Comparison of ENCODE assay signal across 13 mouse cellular contexts in genomic region chr5:112281676-112282075, GRCm38 (mm10). TPM values are rescaled to one million over a fixed set of nuclear protein-coding genes. Genes with fewer than 3 reads are reported as not detected.
DNase-seq lines count a peak whose midpoint lies in the region; TF ChIP-seq lines count a peak whose summit lies in the region.
"Had no signal": no experiment of that assay in that cellular context is flagged by ENCODE, and none has a peak within 500 bp of the region (broad histone marks: within the 10 kb centered on the region; RNA-seq: fewer than 3 reads in every experiment).

No protein-coding gene starts in this region.

- H3K9ac ChIP-seq in liver, adult 2 months (ENCODE audit: low read depth, low read length) = peak overlapping the region; percentile 39; the same call in 1 of the 2 replicates
- H3K9ac ChIP-seq: lung, embryonic 14.5 days; stomach, embryonic 15.5 days had no signal

- no peak for TF ChIP-seq POLR2A in liver, adult 2 months (IDR thresholded peaks at IDR 0.05; ENCODE audit: extremely low read depth, insufficient read depth, low read length)

- H3K27me3 ChIP-seq in liver, adult 2 months (ENCODE audit: control insufficient read depth, insufficient read depth, low read length) = no peaks in the 10 kb centered on the region
- H3K27me3 ChIP-seq: stomach, embryonic 15.5 days had no signal

- H3K36me3 ChIP-seq in liver, adult 2 months (ENCODE audit: control insufficient read depth, insufficient read depth, low read length) = no peaks in the 10 kb centered on the region
- H3K36me3 ChIP-seq in macrophage (ENCODE audit: inconsistent target) = peaks cover 4% of the 10 kb centered on the region; the same call in 1 of the 2 replicates
- H3K36me3 ChIP-seq: stomach, embryonic 15.5 days had no signal

- 10% methylated on average over 4 of the region's 4 CpGs for WGBS in liver, adult 2 months
- WGBS in macrophage (ENCODE audit: missing documents) = 27% methylated on average over 4 of the region's 4 CpGs

- intact Hi-C loops in gastrocnemius, adult 2 months (cut with DNase I) = no loop called here

- H3K79me2 ChIP-seq in liver, adult 2 months (ENCODE audit: control insufficient read depth, insufficient read depth, low read length) = peaks cover 47% of the 10 kb centered on the region; the same call in 1 of the 2 replicates
- H3K79me2 ChIP-seq in macrophage (ENCODE audit: inconsistent target) = peaks cover 94% of the 10 kb centered on the region

- no peak for TF ChIP-seq CTCF in gastrocnemius, adult 2 months (IDR thresholded peaks at IDR 0.05)
- TF ChIP-seq CTCF in liver, adult 2 months (IDR thresholded peaks at IDR 0.05; ENCODE audit: low read depth, low read length) = no peak

- DNase-seq in gastrocnemius, adult 2 months = no peak
- DNase-seq in gastrocnemius, postnatal 4 days (ENCODE audit: low spot score in 2 of 2) = no peak
- DNase-seq in liver, adult 2 months (ENCODE audit: extremely low read depth, low read depth, low spot score) = peak; percentile 75
- DNase-seq in liver (no peak), adipocyte (ENCODE audit: low spot score) (peak; percentile 30)
- DNase-seq in testis, postnatal 10 days (ENCODE audit: low spot score) = no peak
- DNase-seq in right cerebral cortex, postnatal 10 days (ENCODE audit: low spot score in 2 of 2) = no peak
- DNase-seq: lung, embryonic 14.5 days; right cerebral cortex, adult 18-20 months had no signal

- peak overlapping the region; percentile 86 for H3K27ac ChIP-seq in gastrocnemius, adult 2 months
- H3K27ac ChIP-seq in liver, adult 2 months (replicated peaks; ENCODE audit: insufficient read depth, low read depth, low read length) = peak overlapping the region; percentile 55
- H3K27ac ChIP-seq in macrophage = peak overlapping the region; percentile 94

- H3K4me1 ChIP-seq in liver, adult 2 months (ENCODE audit: control insufficient read depth, insufficient read depth, low read length) = peaks cover 34% of the 10 kb centered on the region

- no peak overlapping the region for H3K4me3 ChIP-seq in gastrocnemius, adult 2 months
- H3K4me3 ChIP-seq in liver, adult 2 months (ENCODE audit: insufficient read depth, low read depth, low read length) = no peak overlapping the region
- no peak overlapping the region for H3K4me3 ChIP-seq in macrophage (ENCODE audit: inconsistent target)
- H3K4me3 ChIP-seq: stomach, embryonic 15.5 days had no signal

RNA-seq across cellular contexts. Expression of gene Tpst2, which starts 5.2 kb away (rescaled TPM):
- 10 to 100 TPM; 12.6 to 25.4 TPM for total RNA-seq in gastrocnemius, adult 2 months (2021)
- 10 to 100 TPM; 25.4 to 26.2 TPM for total RNA-seq in gastrocnemius, postnatal 4 days (2021)
- 27.7 and 38.9 TPM in 2 replicates for total RNA-seq in liver, adult 2 months (2014; rRNA removed)
- 30.2 and 35.7 TPM in 2 replicates for polyA plus RNA-seq in liver, adult 2 months (2012; rRNA removed)
- total RNA-seq in macrophage (2018; cell fraction: chromatin; rRNA removed) = 10 to 100 TPM; 21.9 to 89.9 (median 52.8) TPM
- 10 to 100 TPM; 35.5 to 61.8 (median 45.7) TPM for total RNA-seq in macrophage (2018; cell fraction: cytosol; rRNA removed)
- total RNA-seq in macrophage (2018; cell fraction: nucleus; rRNA removed) = 10 to 100 TPM; 38.0 to 87.9 (median 57.7) TPM
- polyA plus RNA-seq in macrophage (2018) = 51.3 to 89.5 TPM (median 52.2 TPM) in 3 replicates

RNA-seq across cellular contexts. Expression of gene Crybb1, which starts 26.1 kb away (rescaled TPM):
- 1 to 10 TPM; 1.6 to 3.7 TPM for total RNA-seq in gastrocnemius, adult 2 months (2021)
- under 1 TPM; 0.64 to 0.70 TPM for total RNA-seq in gastrocnemius, postnatal 4 days (2021)
- total RNA-seq in liver, adult 2 months (2014; rRNA removed) = not detected in 2 replicates
- polyA plus RNA-seq in liver, adult 2 months (2012; rRNA removed) = not detected in 2 replicates
- total RNA-seq in macrophage (2018; cell fraction: chromatin; rRNA removed) = 1 to 10 TPM in 1 of 26 experiments, not detected in 25; 1.2 TPM
- total RNA-seq in macrophage (2018; cell fraction: cytosol; rRNA removed) = 1 to 10 TPM in 2 of 26 experiments, under 1 TPM in 17, not detected in 7; 0.17 to 1.1 (median 0.39) TPM
- 1 to 10 TPM in 1 of 26 experiments, under 1 TPM in 1, not detected in 24; 0.68 to 1.1 TPM for total RNA-seq in macrophage (2018; cell fraction: nucleus; rRNA removed)
- polyA plus RNA-seq in macrophage (2018) = not detected in 3 replicates
- polyA plus RNA-seq: CD4-positive, CD25-positive, alpha-beta regulatory T cell, adult 4 months; heart, embryonic 11.5 days had no signal

RNA-seq across cellular contexts. Expression of gene Cryba4, which starts 29.4 kb away (rescaled TPM):
- under 1 TPM in 1 of 2 experiments, not detected in 1; 0.86 TPM for total RNA-seq in gastrocnemius, adult 2 months (2021)
- total RNA-seq in gastrocnemius, postnatal 4 days (2021) = under 1 TPM; 0.91 to 0.98 TPM
- 0.27 and 0.37 TPM in 2 replicates for total RNA-seq in liver, adult 2 months (2014; rRNA removed)
- 0.17 and 0.52 TPM in 2 replicates for polyA plus RNA-seq in liver, adult 2 months (2012; rRNA removed)
- total RNA-seq in macrophage (2018; cell fraction: chromatin; rRNA removed) = 1 to 10 TPM in 24 of 26 experiments, not detected in 2; 1.5 to 6.9 (median 3.8) TPM
- 10 to 100 TPM in 11 of 26 experiments, 1 to 10 TPM in 15; 3.9 to 26.6 (median 6.5) TPM for total RNA-seq in macrophage (2018; cell fraction: cytosol; rRNA removed)
- 10 to 100 TPM in 2 of 26 experiments, 1 to 10 TPM in 23, not detected in 1; 1.1 to 11.4 (median 3.4) TPM for total RNA-seq in macrophage (2018; cell fraction: nucleus; rRNA removed)
- polyA plus RNA-seq in macrophage (2018) = 0.62 to 5.3 TPM (median 3.6 TPM) in 3 replicates

RNA-seq across cellular contexts. Expression of gene Tfip11, which starts 44.5 kb away (rescaled TPM):
- total RNA-seq in gastrocnemius, adult 2 months (2021) = 10 to 100 TPM; 10.6 to 15.5 TPM
- 10 to 100 TPM; 20.4 to 21.0 TPM for total RNA-seq in gastrocnemius, postnatal 4 days (2021)
- 7.7 and 9.7 TPM in 2 replicates for total RNA-seq in liver, adult 2 months (2014; rRNA removed)
- polyA plus RNA-seq in liver, adult 2 months (2012; rRNA removed) = 18.6 and 19.1 TPM in 2 replicates
- total RNA-seq in macrophage (2018; cell fraction: chromatin; rRNA removed) = 10 to 100 TPM; 13.5 to 42.1 (median 30.7) TPM
- total RNA-seq in macrophage (2018; cell fraction: cytosol; rRNA removed) = 10 to 100 TPM; 21.8 to 37.9 (median 29.9) TPM
- 10 to 100 TPM; 18.5 to 36.7 (median 29.0) TPM for total RNA-seq in macrophage (2018; cell fraction: nucleus; rRNA removed)
- 27.6 to 29.7 TPM (median 28.0 TPM) in 3 replicates for polyA plus RNA-seq in macrophage (2018)

Comparison
In these comparisons a context has a peak if more than half of its experiments do, and no peak if none do; other contexts are left out.
1. DNase-seq: peak in liver, adult 2 months (single experiment) and adipocyte (single experiment); none in gastrocnemius, adult 2 months (single experiment), gastrocnemius, postnatal 4 days (0 of 2), liver (single experiment), testis, postnatal 10 days (single experiment) and right cerebral cortex, postnatal 10 days (0 of 2).
2. Peak in every context shown above with its lines, with median percentiles within 50 percentile points of each other: H3K27ac ChIP-seq.